Mouse (Mus musculus) heart, embryonic 12.5 days (tissue): ENCODE results near the gene Capn11. TPM values are rescaled to one million over a fixed set of nuclear protein-coding genes. Genes with fewer than 3 reads are reported as not detected.

Experiments
- ATAC-seq: fragments of 200-750 bp; cut with Nextera tagmentation; 2 replicates; pipeline ENCODE4 v1.8.0; 2017; ENCODE audit warnings: moderate TSS enrichment, moderate library complexity; ENCODE audit not compliant: insufficient number of reproducible peaks, low FRiP score
- H3K27ac ChIP-seq: fragments of 300-500 bp; sonication (generic); 2 replicates; pipeline ENCODE4 v1.5.1; 2016; ENCODE audit warnings: mild to moderate bottlenecking, moderate library complexity; ENCODE audit not compliant: poor library complexity, severe bottlenecking
- H3K27me3 ChIP-seq: fragments of 300-500 bp; sonication (generic); replicated peaks from 2 replicates; pipeline ENCODE4 v1.6.1; 2016; ENCODE audit warnings: mild to moderate bottlenecking, moderate library complexity
- H3K36me3 ChIP-seq: fragments of 300-500 bp; sonication (generic); 2 replicates; pipeline ENCODE4 v1.6.1; 2016; ENCODE audit warnings: mild to moderate bottlenecking, moderate library complexity
- H3K4me1 ChIP-seq: fragments of 300-500 bp; sonication (generic); replicated peaks from 2 replicates; pipeline ENCODE4 v1.6.1; 2016; ENCODE audit warnings: mild to moderate bottlenecking
- H3K4me2 ChIP-seq: fragments of 300-500 bp; sonication (generic); 2 replicates; pipeline ENCODE4 v1.6.1; 2016; ENCODE audit warnings: mild to moderate bottlenecking, moderate library complexity
- H3K4me3 ChIP-seq: fragments of 300-500 bp; sonication (generic); 2 replicates; pipeline ENCODE4 v1.5.1; 2016; ENCODE audit warnings: mild to moderate bottlenecking
- H3K9ac ChIP-seq: fragments of 300-500 bp; sonication (generic); 2 replicates; pipeline ENCODE4 v1.6.1; 2016; ENCODE audit warnings: mild to moderate bottlenecking, moderate library complexity
- H3K9me3 ChIP-seq: fragments of 300-500 bp; sonication (generic); replicated peaks from 2 replicates; pipeline ENCODE4 v1.6.1; 2016; ENCODE audit warnings: mild to moderate bottlenecking, moderate library complexity
- WGBS: fragments of 180-500 bp; shearing (Covaris S2); methylation state at CpG from one replicate; pipeline ENCODE4 v1.1.7; 2016; 5-methylcytosine and 5-hydroxymethylcytosine counted together
- polyA plus RNA-seq: library from polyadenylated mRNA; unstranded; fragments of >200 nt; fragmentation: Nextera tagmentation; extraction: Ambion mirVana; gene quantifications from 2 replicates; pipeline ENCODE4 v1.2.1, GENCODE M21; 2016

Capn11 gene
- polyA plus RNA-seq, 1 experiment from 2014 or later: 0.56 TPM

- Histone ChIP-seq H3K9me3 (no peaks in the 10 kb centered on the region), H3K27ac (no peak overlapping the region), H3K9ac (no peak overlapping the region), H3K4me3 (no peak overlapping the region), H3K4me2 (no peak overlapping the region), H3K36me3 (no peaks in the 10 kb centered on the region), H3K27me3 (no peaks in the 10 kb centered on the region), H3K4me1 (no peaks in the 10 kb centered on the region)
- ATAC-seq: no peak
- WGBS: 60% methylated on average over 7 of the region's 7 CpGs
Measured at GRCm38 (mm10) chr17:45653233-45653632, 5.9 kb downstream of the Capn11 start.

GRCm38 (mm10) chr17:45644185-45644584, 14.9 kb downstream of the Capn11 start:
- H3K9ac ChIP-seq: no peak overlapping the region
- no peaks in the 10 kb centered on the region for H3K27me3 ChIP-seq
- H3K36me3 ChIP-seq: no peaks in the 10 kb centered on the region
- 0 out of 2 replicates have a peak, but pooled peaks cover 3% of the 10 kb centered on the region for H3K9me3 ChIP-seq
- no peak overlapping the region for H3K4me2 ChIP-seq
- peaks cover 4% of the 10 kb centered on the region; the same call in 1 of the 2 replicates for H3K4me1 ChIP-seq
- no peak for ATAC-seq
- H3K4me3 ChIP-seq: no peak overlapping the region
- 91% methylated on average over 4 of the region's 4 CpGs for WGBS
- no peak overlapping the region for H3K27ac ChIP-seq

DNA sequence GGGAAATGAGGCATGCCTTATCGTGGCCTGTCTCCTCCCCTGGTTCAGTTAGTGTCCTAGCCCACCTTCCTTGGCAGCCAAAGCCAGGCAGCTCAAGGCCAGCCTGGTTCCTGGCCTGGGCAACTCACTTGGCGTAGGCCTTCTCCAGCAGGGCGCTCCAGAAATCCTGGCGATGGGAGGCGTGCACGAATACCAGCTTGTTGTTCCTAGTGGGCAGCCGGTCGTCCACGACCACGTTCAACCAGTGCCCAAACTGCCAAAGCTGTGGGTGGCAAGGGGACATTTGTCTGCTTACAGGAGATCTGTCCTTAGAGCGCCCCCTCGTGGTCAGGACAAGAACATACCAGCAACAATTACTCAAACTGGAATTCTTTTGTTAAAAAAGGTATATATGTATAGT, 16.4 kb downstream of the Capn11 start:
- H3K4me2 ChIP-seq: no peak overlapping the region
- peaks cover 4% of the 10 kb centered on the region; the same call in 1 of the 2 replicates for H3K4me1 ChIP-seq
- no peak for ATAC-seq
- H3K27ac ChIP-seq: no peak overlapping the region
- no peaks in the 10 kb centered on the region for H3K27me3 ChIP-seq
- H3K9ac ChIP-seq: no peak overlapping the region
- H3K36me3 ChIP-seq: no peaks in the 10 kb centered on the region
- WGBS: 18% methylated on average over 12 of the region's 12 CpGs
- H3K9me3 ChIP-seq: 0 out of 2 replicates have a peak, but pooled peaks cover 3% of the 10 kb centered on the region
- H3K4me3 ChIP-seq: no peak overlapping the region

- Histone ChIP-seq H3K27me3 (no peaks in the 10 kb centered on the region), H3K36me3 (no peaks in the 10 kb centered on the region), H3K9me3 (0 out of 2 replicates have a peak, but pooled peaks cover 3% of the 10 kb centered on the region), H3K4me2 (no peak overlapping the region), H3K4me3 (no peak overlapping the region), H3K27ac (no peak overlapping the region), H3K4me1 (peaks cover 4% of the 10 kb centered on the region; the same call in 1 of the 2 replicates), H3K9ac (no peak overlapping the region)
- ATAC-seq: no peak
- 88% methylated on average over 8 of the region's 8 CpGs for WGBS
Measured at GRCm38 (mm10) chr17:45641981-45642380, 17.1 kb downstream of the Capn11 start.

DNA sequence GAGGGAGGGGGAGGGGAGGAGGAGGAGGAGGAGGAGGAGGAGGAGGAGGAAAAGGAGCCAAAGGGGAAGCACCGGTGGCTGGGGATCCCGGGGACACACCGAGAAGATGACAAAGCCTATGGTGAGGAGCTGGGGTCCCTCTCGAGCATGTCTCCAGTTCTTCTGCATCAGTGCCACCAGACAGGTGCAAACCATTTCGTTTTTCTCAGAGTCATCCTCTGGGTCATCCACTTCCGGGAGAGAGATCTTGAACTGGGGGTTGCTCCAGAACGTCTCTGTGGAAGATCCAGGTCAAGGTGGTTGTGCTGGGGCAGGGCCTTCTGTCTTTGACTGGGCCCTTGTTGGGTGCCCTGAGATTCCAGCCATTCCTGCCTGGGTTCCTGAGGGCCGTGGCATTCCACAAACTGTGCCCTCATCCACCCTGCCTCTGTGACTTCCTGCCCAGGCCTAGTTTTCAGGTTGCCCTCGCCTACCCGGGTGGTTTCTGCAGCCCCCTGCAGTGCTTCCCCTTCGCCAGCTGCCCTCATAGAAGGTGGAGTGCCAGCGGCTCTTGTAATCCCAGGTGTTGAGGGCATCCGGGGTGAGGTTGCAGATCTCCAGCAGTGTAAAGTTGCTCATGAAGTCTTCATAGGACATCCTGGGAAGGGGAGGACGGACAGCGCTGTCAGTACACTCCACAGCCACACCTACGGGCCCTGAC, 20.4 kb downstream of the Capn11 start:
- Histone ChIP-seq H3K4me2 (no peak overlapping the region), H3K9me3 (no peaks in the 10 kb centered on the region), H3K36me3 (no peaks in the 10 kb centered on the region), H3K27me3 (no peaks in the 10 kb centered on the region), H3K27ac (no peak overlapping the region), H3K4me3 (no peak overlapping the region), H3K4me1 (peaks cover 4% of the 10 kb centered on the region; the same call in 1 of the 2 replicates), H3K9ac (no peak overlapping the region)
- WGBS: 68% methylated on average over 16 of the region's 16 CpGs
- no peak for ATAC-seq

GRCm38 (mm10) chr17:45634033-45634432, 25.1 kb downstream of the Capn11 start:
- Histone ChIP-seq H3K4me2 (no peak overlapping the region), H3K27me3 (no peaks in the 10 kb centered on the region), H3K36me3 (no peaks in the 10 kb centered on the region), H3K4me1 (peaks cover 18% of the 10 kb centered on the region), H3K9ac (no peak overlapping the region), H3K27ac (no peak overlapping the region), H3K9me3 (no peaks in the 10 kb centered on the region), H3K4me3 (no peak overlapping the region)
- no peak for ATAC-seq
- 72% methylated on average over 5 of the region's 5 CpGs for WGBS

GRCm38 (mm10) chr17:45631940-45632339, 27.2 kb downstream of the Capn11 start:
- Histone ChIP-seq H3K9ac (no peak overlapping the region), H3K27me3 (no peaks in the 10 kb centered on the region), H3K36me3 (no peaks in the 10 kb centered on the region), H3K4me2 (no peak overlapping the region), H3K4me1 (peaks cover 21% of the 10 kb centered on the region), H3K27ac (no peak overlapping the region), H3K4me3 (no peak overlapping the region), H3K9me3 (no peaks in the 10 kb centered on the region)
- 81% methylated on average over 6 of the region's 6 CpGs for WGBS
- no peak for ATAC-seq

DNA sequence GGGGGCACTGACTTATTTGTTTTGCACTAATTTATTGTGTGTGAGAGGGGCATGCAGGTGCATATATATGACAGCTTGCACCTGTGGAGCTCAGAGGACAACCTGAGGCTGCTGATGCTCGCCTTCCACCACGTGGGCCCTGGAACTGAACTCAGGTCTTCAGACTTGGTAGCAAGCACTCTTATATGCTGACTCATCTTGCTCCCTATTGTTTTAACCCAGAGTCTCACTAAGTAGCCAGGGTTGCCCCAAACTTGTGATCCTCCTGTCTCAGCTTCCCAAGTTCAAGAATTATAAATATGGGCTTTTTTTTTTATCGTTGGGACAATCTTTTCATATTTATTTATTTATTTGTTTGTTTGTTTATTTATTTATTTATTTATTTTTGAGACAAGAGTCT, 28.1 kb downstream of the Capn11 start:
- no peak for ATAC-seq
- H3K27me3 ChIP-seq: no peaks in the 10 kb centered on the region
- H3K36me3 ChIP-seq: no peaks in the 10 kb centered on the region
- H3K27ac ChIP-seq: no peak overlapping the region
- 53% methylated on average over 3 of the region's 3 CpGs for WGBS
- H3K9ac ChIP-seq: no peak overlapping the region
- H3K4me1 ChIP-seq: peaks cover 26% of the 10 kb centered on the region
- no peak overlapping the region for H3K4me3 ChIP-seq
- H3K4me2 ChIP-seq: peak overlapping the region; percentile 83; the same call in 1 of the 2 replicates
- H3K9me3 ChIP-seq: no peaks in the 10 kb centered on the region

- Histone ChIP-seq H3K4me2 (peak overlapping the region; percentile 83), H3K27ac (peak overlapping the region; percentile 53), H3K4me1 (peaks cover 26% of the 10 kb centered on the region), H3K9me3 (no peaks in the 10 kb centered on the region), H3K9ac (peak overlapping the region; percentile 62), H3K4me3 (peak overlapping the region; percentile 48), H3K27me3 (no peaks in the 10 kb centered on the region), H3K36me3 (no peaks in the 10 kb centered on the region)
- peak; percentile 69 for ATAC-seq
- 2% methylated on average over 34 of the region's 34 CpGs for WGBS
Measured at GRCm38 (mm10) chr17:45629861-45630694, 29.0 kb downstream of the Capn11 start.

DNA sequence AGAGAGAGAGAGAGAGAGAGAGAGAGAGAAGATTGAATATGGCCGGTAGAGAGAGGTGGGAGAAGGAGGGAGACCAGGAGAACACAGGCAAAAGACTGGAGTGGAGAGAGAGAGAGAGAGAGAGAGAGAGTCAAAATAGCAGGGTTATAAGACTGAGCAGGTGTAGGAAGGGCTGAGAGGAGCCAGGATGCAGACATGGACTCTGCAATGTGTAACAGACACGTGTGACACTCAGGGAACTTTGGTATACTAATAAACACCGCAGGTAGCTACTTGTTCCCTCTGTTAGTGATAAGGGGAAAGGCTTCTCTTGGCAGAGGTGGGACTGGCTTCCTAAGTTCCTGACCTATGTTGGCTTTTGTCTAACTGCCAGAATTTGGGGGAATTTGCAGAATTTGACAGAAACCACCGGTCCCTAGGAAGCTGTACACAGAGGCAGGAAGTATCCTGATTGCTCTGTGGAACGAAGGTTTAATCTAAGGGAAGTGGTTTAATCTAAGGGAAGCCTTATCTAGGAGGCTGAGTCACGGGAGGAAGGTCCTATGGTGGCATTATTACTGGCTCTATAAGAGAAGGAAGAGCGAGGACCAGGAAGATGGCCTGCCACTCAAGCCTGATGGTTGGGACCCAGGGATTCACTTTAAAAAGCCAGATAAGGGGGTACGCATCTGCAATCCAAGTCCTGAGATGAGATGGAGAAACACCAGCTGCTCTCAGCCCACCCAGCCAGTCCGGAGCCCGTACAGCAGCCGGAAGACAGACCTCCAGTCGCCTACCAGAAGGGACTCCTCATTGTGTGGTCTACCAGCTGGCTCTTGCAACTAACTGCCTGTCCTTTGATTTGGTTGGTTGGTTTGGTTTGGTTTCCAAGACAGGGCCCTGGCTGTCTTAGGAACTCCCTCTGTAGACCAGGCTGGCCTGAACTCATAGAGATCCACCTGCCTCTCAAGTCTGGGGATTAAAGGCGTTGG, 30.0 kb downstream of the Capn11 start:
- H3K9me3 ChIP-seq: no peaks in the 10 kb centered on the region
- WGBS: 45% methylated on average over 13 of the region's 13 CpGs
- peak overlapping the region; percentile 83 for H3K4me2 ChIP-seq
- peak overlapping the region; percentile 53 for H3K27ac ChIP-seq
- H3K27me3 ChIP-seq: no peaks in the 10 kb centered on the region
- peak; percentile 47; the same call in 1 of the 2 replicates for ATAC-seq
- peak overlapping the region; percentile 48; the same call in 1 of the 2 replicates for H3K4me3 ChIP-seq
- peaks cover 26% of the 10 kb centered on the region for H3K4me1 ChIP-seq
- peak overlapping the region; percentile 62; the same call in 1 of the 2 replicates for H3K9ac ChIP-seq
- H3K36me3 ChIP-seq: no peaks in the 10 kb centered on the region
